Mouse (Mus musculus): Measurements from ENCODE around the gene Glt8d2.

DNA sequence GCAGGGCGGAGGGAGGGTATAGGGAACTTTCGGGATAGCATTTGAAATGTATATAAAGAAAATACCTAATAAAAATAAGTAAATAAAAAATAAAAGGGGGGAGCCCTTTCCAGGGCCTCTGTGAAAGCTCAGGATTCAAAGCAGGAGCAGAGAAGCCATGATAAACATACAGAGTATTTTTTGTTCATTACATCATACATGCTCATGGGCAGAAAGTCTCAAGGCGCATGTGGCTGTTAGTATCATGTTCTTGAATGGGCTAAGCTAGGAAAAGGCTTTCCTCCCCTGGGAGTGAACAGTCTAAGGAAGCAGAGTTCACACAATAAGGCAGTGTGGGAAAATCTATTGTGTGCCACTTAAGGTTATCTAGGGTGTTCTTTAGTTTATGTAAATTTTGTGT lies 54.1 kb downstream of the Glt8d2 start:
- TF ChIP-seq CTCF (IDR thresholded peaks at IDR 0.05; ENCODE audit: control insufficient read depth, insufficient read depth, low read length) (no peak), POLR2A (IDR thresholded peaks at IDR 0.05; ENCODE audit: borderline replicate concordance, control insufficient read depth, low read depth, low read length) (no peak)

Measured in bone marrow, adult 2 months (tissue).